Mouse (Mus musculus): Measurements from ENCODE around the gene Rangap1. TPM values are rescaled to one million over a fixed set of nuclear protein-coding genes. Genes with fewer than 3 reads are reported as not detected.

The Rangap1 gene
- 134 and 140 TPM in 2 replicates for polyA plus RNA-seq (2016; fragmentation: Nextera tagmentation; extraction: Ambion mirVana)

DNA sequence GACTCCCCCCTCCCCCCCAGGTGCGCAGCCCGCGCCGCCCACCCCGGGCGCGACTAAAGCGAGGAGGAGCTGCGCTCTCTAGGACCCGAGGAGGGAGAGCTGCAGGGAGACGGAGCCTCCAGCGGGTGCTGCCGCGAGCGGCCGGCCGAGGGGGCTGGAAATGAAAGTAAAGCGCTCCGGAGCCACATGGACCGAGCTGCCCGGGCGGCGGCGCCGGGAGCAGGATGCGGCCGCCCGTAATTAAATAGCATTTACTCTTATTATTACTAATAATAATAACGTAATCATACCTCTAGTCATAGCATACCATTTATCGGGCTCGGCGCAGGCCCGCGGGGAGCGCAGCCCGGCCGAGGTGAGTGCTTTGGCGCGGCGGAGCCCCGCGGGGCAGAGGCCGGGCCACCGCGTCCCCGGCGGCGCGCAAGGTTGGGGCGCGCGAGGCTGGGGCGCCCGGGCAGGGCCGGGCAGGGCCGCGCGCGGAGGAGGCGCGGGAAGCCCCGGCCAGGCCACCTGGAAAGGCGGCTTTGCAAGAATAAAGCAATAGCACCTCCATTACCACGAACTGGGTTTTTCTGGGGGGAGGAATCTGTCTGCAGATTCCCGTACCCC lies at the start of gene Rangap1, which contains the start of gene Zc3h7b:
TSS of gene Rangap1 (minus strand) at position 539 of the 609 bp plus-strand sequence.
TSS of gene Zc3h7b (plus strand) at position 66 of the 609 bp plus-strand sequence.
- H3K27ac ChIP-seq = peak within 1 kb of the TSS; percentile 82
- peak within 1 kb of the TSS; percentile 87 for H3K4me2 ChIP-seq (replicated peaks)
- H3K36me3 ChIP-seq = no peaks in the 10 kb centered on the region
- H3K27me3 ChIP-seq (replicated peaks) = no peaks in the 10 kb centered on the region
- ATAC-seq (ENCODE audit: low FRiP score, low read depth) = peak; percentile 77
- peak within 1 kb of the TSS; percentile 89 for H3K4me3 ChIP-seq
- under 1% methylated on average over 65 of the region's 65 CpGs for WGBS
- peaks cover 20% of the 10 kb centered on the region for H3K4me1 ChIP-seq
- H3K9ac ChIP-seq = peak within 1 kb of the TSS; percentile 98
- H3K9me3 ChIP-seq = no peaks in the 10 kb centered on the region

DNA sequence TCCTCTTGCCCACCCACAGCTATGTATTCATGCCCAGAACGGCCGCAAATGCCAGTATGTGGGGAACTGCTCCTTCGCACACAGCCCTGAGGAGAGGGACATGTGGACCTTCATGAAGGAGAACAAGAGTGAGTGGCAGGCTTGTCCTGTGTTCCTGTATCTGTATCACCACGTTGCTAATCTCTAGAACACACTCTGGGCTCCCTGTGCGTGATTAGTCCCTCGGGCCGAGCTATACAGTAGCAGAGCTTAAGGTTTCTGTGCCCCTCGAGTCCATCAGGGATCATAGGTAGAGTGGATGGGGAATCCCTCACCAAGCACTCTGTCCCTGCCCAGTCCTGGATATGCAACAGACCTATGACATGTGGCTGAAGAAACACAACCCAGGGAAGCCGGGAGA lies 47.1 kb upstream of the Rangap1 start:
- no peak overlapping the region for H3K4me2 ChIP-seq (replicated peaks)
- H3K27ac ChIP-seq = no peak overlapping the region
- no peak for ATAC-seq (ENCODE audit: low FRiP score, low read depth)
- no peaks in the 10 kb centered on the region for H3K9me3 ChIP-seq
- no peak overlapping the region for H3K9ac ChIP-seq
- H3K36me3 ChIP-seq = peaks cover 80% of the 10 kb centered on the region
- no peaks in the 10 kb centered on the region for H3K4me1 ChIP-seq
- WGBS = 94% methylated on average over 9 of the region's 9 CpGs
- no peak overlapping the region for H3K4me3 ChIP-seq
- H3K27me3 ChIP-seq (replicated peaks) = no peaks in the 10 kb centered on the region

DNA sequence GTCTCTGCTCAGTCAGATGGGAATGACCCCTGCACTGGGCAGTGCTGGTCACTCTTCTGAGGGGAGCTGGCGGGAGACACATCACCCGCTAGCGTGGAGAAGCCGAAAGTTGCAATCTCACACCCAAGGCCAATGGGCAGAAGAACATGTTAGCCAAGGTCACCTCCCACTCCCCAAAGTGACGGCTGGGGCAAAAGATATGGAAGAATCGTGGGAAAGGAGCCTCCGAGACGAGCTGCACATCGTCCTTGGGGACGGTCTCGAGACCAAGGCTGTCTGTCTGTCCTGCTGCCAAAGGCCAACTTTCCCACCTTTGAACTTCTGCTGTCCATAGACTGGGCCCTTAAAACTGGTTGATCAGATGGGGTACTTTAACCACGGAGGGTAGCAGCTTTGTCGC lies 42.2 kb upstream of the Rangap1 start:
- H3K4me3 ChIP-seq = no peak overlapping the region
- no peak overlapping the region for H3K27ac ChIP-seq
- peaks cover 87% of the 10 kb centered on the region for H3K36me3 ChIP-seq
- no peak overlapping the region for H3K4me2 ChIP-seq (replicated peaks)
- no peaks in the 10 kb centered on the region for H3K4me1 ChIP-seq
- H3K9me3 ChIP-seq = no peaks in the 10 kb centered on the region
- ATAC-seq (ENCODE audit: low FRiP score, low read depth) = no peak
- H3K9ac ChIP-seq = no peak overlapping the region
- H3K27me3 ChIP-seq (replicated peaks) = no peaks in the 10 kb centered on the region
- WGBS = 96% methylated on average over 13 of the region's 13 CpGs

DNA sequence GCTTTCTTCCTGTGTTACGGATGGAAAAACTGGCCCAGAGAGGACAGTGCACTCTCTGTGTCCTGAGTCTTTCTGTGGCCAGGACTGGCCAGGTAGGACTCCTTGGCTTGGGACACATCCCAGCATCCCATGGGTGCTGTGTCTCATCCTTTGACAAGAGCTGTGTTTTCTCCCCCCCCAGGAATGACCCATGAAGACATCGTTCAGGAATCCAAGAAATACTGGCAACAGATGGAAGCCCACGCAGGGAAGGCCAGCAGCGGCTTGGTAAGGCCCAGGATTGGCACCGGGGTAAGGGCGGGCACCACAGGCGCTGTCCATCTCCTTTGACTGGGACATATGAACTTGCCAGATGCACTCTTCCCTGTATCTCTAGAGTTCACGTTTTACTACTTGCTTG lies 40.4 kb upstream of the Rangap1 start:
- WGBS = 98% methylated on average over 8 of the region's 8 CpGs
- no peak overlapping the region for H3K9ac ChIP-seq
- no peak overlapping the region for H3K27ac ChIP-seq
- H3K27me3 ChIP-seq (replicated peaks) = no peaks in the 10 kb centered on the region
- H3K36me3 ChIP-seq = peaks cover 87% of the 10 kb centered on the region
- no peak for ATAC-seq (ENCODE audit: low FRiP score, low read depth)
- H3K4me2 ChIP-seq (replicated peaks) = no peak overlapping the region
- no peak overlapping the region for H3K4me3 ChIP-seq
- no peaks in the 10 kb centered on the region for H3K9me3 ChIP-seq
- no peaks in the 10 kb centered on the region for H3K4me1 ChIP-seq

DNA sequence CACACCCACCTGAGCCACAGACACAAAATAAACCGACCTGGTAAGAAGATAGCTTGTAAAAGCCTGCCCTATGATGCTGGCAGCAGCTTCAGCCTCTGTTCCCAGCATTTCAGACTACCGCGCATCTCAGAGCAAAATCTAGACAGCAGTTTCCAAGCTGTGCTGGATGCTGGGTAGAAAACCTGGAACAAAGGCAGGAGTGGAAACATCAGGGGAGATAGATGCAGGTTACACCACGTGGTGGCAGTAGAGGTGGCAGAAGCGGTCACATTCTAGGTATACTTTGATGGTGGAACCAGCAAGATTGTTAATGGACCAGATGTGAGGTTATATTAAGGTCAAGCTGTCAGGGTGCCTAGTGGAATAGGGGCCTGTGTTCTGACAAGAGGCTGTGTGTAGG lies 39.4 kb upstream of the Rangap1 start:
- peaks cover 89% of the 10 kb centered on the region for H3K36me3 ChIP-seq
- 78% methylated on average over 5 of the region's 5 CpGs for WGBS
- no peak overlapping the region for H3K27ac ChIP-seq

DNA sequence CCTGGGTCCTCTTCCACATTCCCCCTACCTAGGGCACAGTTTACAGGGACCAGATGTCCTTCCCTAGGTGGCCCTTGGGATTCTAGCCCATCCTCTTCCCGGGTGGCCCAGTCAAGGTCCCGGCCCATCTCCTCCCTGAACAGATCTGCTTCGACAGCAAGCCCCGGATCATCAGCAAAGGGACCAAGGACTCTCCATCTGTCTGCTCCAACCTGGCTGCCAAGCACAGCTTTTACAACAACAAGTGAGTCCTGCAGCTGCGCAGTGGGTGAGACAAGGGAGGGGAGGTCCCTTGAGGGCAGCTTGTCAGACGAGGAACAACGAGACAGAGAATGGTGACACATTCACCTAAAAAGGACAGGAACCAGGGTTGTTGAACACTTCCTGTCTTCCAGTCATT lies 36.5 kb upstream of the Rangap1 start:
- H3K9me3 ChIP-seq = no peaks in the 10 kb centered on the region
- no peaks in the 10 kb centered on the region for H3K27me3 ChIP-seq (replicated peaks)
- H3K27ac ChIP-seq = no peak overlapping the region
- H3K9ac ChIP-seq = no peak overlapping the region
- no peak for ATAC-seq (ENCODE audit: low FRiP score, low read depth)
- WGBS = 81% methylated on average over 7 of the region's 7 CpGs
- H3K4me2 ChIP-seq (replicated peaks) = no peak overlapping the region
- H3K36me3 ChIP-seq = peaks cover 94% of the 10 kb centered on the region
- H3K4me3 ChIP-seq = no peak overlapping the region
- no peaks in the 10 kb centered on the region for H3K4me1 ChIP-seq

More for the DNA sequence above, 39.4 kb upstream of the Rangap1 start:
- H3K4me3 ChIP-seq = no peak overlapping the region
- ATAC-seq (ENCODE audit: low FRiP score, low read depth) = no peak
- no peak overlapping the region for H3K9ac ChIP-seq
- no peaks in the 10 kb centered on the region for H3K9me3 ChIP-seq
- H3K27me3 ChIP-seq (replicated peaks) = no peaks in the 10 kb centered on the region
- H3K4me1 ChIP-seq = no peaks in the 10 kb centered on the region
- H3K4me2 ChIP-seq (replicated peaks) = no peak overlapping the region

DNA sequence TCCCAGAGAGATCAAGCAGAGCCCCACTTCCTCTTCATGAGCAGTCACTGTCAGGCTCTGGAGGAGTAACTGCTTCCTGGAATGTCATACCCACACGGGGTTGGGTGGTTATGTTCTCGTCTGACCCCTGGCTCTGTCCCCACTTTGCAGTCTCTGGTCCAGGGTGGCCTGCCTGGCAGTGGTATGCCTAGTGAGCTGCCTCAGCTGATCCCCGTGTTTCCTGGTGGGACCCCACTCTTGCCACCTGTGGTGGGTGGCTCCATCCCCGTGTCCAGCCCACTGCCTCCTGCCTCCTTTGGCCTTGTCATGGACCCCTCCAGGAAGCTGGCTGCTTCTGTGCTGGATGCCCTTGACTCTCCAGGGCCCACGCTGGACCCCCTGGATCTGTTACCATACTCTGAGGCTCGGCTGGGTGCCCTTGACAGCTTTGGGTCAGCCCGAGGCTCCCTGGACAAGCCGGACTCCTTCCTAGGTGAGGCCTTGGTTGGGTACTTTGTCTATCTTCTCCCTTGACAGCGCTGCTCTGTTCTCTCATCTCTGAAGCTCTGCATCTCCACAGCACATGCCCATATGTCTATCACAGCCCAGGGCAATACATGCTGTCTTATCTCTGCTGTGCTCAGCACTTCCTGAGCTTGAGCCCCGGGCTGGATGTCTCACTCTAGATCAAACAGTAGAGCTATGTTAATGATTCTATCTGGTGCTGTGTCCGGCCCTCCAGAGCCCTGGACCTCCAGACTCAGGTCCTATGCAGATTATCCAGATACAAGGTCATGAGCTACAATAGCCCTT lies 31.5 kb upstream of the Rangap1 start:
- Histone ChIP-seq H3K27me3 (replicated peaks) (no peaks in the 10 kb centered on the region), H3K4me2 (replicated peaks) (no peak overlapping the region), H3K4me3 (no peak overlapping the region), H3K27ac (no peak overlapping the region), H3K9ac (no peak overlapping the region), H3K9me3 (no peaks in the 10 kb centered on the region), H3K36me3 (peaks cover 99% of the 10 kb centered on the region), H3K4me1 (no peaks in the 10 kb centered on the region)
- 93% methylated on average over 11 of the region's 11 CpGs for WGBS
- no peak for ATAC-seq (ENCODE audit: low FRiP score, low read depth)

DNA sequence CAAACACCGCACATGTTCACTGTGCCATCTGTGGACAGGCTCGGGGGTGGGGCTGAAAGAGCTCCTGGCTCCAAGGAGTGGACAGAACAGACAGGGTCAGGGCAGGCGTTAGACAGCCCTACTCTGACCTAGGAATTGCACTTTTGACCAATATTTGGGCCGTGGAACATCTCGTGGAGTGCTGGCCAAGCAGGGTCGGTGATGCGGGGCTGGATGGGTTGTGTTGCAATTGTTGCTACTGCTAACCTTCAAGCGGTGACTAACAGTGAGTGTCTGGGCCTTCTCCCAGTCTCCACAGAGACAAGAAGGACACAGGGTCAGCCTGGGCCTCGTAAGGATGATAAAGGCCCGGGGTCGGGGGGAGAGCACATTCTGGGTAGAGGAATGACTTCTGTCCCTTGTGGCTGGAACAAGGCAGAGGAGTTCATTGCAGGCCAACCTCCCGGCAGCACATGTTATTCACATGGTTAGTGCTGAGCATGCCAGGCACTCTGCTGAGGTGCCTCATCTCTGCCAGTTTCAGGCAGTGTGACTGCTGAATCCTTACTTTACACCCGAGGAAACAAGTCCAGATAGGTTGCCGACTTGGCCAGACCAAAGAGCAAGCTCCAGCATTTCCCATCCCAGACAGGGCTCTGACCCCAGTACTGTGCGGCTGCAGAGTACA lies 29.3 kb upstream of the Rangap1 start:
- no peaks in the 10 kb centered on the region for H3K27me3 ChIP-seq (replicated peaks)
- no peak overlapping the region for H3K4me3 ChIP-seq
- WGBS = 90% methylated on average over 15 of the region's 15 CpGs
- no peaks in the 10 kb centered on the region for H3K9me3 ChIP-seq
- no peak overlapping the region for H3K27ac ChIP-seq
- no peak overlapping the region for H3K4me2 ChIP-seq (replicated peaks)
- H3K36me3 ChIP-seq = peaks cover 92% of the 10 kb centered on the region
- H3K9ac ChIP-seq = no peak overlapping the region
- no peaks in the 10 kb centered on the region for H3K4me1 ChIP-seq
- no peak for ATAC-seq (ENCODE audit: low FRiP score, low read depth)

DNA sequence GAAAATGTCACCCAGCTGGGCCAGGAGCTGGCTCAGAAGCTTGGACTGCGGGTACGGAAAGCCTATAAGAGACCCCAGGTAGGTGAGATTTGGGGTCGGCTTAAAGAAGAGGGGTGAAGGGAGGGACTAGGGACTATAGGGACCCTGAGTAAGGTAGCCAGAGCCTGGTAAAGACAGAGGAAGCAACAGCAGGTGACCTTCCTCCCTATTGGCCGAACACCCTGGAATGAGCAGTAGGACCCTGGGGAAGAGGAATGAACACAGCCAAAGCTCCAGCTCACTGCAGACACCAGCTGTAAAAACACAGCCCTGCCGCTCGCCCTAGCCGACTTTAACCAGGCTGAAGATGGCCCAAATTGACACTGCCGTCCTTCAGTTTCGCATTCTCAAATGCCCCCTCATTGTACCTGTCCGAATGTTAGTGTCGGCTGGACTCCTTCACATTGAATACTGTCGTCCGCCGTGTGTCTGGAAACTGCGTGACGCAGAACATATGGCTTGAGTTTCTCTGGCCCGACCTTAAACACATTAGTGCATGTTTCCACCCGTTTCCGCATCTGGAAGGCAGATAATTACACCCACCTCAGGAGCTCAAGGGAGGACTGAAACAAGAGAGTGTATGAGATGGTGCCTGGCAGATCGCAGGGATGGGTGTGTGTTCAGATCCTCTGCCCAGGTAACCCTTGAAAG lies 27.2 kb upstream of the Rangap1 start:
- Histone ChIP-seq H3K9me3 (no peaks in the 10 kb centered on the region), H3K27ac (no peak overlapping the region), H3K36me3 (peaks cover 90% of the 10 kb centered on the region), H3K9ac (no peak overlapping the region), H3K4me1 (no peaks in the 10 kb centered on the region), H3K4me3 (no peak overlapping the region), H3K27me3 (replicated peaks) (no peaks in the 10 kb centered on the region), H3K4me2 (replicated peaks) (no peak overlapping the region)
- ATAC-seq (ENCODE audit: low FRiP score, low read depth) = no peak
- 80% methylated on average over 20 of the region's 20 CpGs for WGBS

DNA sequence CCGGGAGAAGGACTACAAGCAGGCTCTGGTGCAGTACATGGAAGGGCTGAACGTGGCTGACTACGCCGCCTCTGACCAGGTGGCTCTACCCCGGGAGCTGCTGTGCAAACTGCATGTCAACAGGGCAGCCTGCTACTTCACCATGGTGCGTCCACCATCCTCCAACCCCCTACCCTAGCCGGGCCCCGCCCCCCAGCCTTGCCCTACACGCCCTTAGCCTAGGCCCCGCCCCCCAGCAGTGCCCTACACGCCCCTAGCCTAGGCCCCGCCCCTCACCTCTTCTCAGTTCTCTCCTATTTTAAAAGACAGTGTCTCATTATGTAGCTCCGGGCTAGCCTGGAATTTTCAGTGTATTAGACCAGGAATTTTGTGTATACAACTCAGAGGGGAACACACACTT lies 23.7 kb upstream of the Rangap1 start:
- Histone ChIP-seq H3K9me3 (no peaks in the 10 kb centered on the region), H3K36me3 (peaks cover 58% of the 10 kb centered on the region), H3K4me2 (replicated peaks) (no peak overlapping the region), H3K27ac (no peak overlapping the region), H3K4me1 (no peaks in the 10 kb centered on the region), H3K9ac (no peak overlapping the region), H3K27me3 (replicated peaks) (no peaks in the 10 kb centered on the region), H3K4me3 (no peak overlapping the region)
- ATAC-seq (ENCODE audit: low FRiP score, low read depth) = no peak
- WGBS = 57% methylated on average over 13 of the region's 13 CpGs

DNA sequence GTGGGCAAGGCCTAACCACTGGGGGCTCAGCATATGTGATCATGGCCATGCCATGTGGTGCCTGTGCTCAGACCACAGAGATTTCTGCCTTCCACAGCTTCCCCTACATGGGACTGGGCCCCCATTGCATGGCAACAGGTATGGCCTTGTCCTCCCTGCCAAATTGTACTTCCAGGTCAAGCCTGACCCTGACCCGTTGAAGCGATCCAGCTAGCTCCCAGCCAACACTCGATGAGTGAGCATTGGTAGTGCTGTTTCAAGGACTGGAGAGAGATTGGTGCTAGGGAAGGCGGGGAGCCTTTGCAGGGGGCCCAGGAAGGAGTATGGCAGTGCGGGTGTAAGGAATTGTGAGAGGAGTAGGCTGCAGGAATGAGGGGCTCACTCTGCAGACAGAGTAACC lies 21.1 kb upstream of the Rangap1 start:
- Histone ChIP-seq H3K27me3 (replicated peaks) (no peaks in the 10 kb centered on the region), H3K27ac (no peak overlapping the region), H3K9me3 (no peaks in the 10 kb centered on the region), H3K4me3 (no peak overlapping the region), H3K36me3 (peaks cover 38% of the 10 kb centered on the region), H3K4me2 (replicated peaks) (no peak overlapping the region), H3K4me1 (no peaks in the 10 kb centered on the region), H3K9ac (no peak overlapping the region)
- no peak for ATAC-seq (ENCODE audit: low FRiP score, low read depth)
- WGBS = 88% methylated on average over 5 of the region's 5 CpGs

DNA sequence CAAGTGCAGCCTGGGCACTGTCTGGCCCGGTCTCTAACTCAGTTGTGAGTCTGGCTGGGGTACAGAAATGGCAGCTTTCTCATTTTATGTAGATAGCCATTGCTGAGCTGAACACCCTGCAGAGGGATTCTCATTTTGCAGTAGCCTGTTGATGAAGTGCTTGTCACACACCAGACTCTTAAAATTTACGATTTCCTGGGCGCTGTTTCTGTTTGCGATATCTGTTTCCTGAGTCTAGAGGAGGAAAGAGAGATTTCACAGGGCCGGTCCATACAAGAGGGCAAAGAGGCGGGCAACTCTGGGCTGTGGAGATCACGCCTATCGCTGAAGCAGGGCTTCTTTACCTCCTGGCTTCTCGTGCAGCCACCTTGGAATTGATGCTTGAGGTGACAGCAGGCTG lies 20.3 kb upstream of the Rangap1 start:
- Histone ChIP-seq H3K4me2 (replicated peaks) (no peak overlapping the region), H3K27me3 (replicated peaks) (no peaks in the 10 kb centered on the region), H3K9me3 (no peaks in the 10 kb centered on the region), H3K9ac (no peak overlapping the region), H3K4me3 (no peak overlapping the region), H3K4me1 (no peaks in the 10 kb centered on the region), H3K27ac (no peak overlapping the region), H3K36me3 (peaks cover 38% of the 10 kb centered on the region)
- no peak for ATAC-seq (ENCODE audit: low FRiP score, low read depth)
- 92% methylated on average over 9 of the region's 9 CpGs for WGBS

Measured in neural tube, embryonic 12.5 days (tissue).